Mouse (Mus musculus) megakaryocyte, adult 5-6 weeks (primary cell): ENCODE data around the gene Slc6a19. TPM values are rescaled to one million over a fixed set of nuclear protein-coding genes. Genes with fewer than 3 reads are reported as not detected.

ENCODE experiments used
- ATAC-seq: 2 replicates; pipeline ENCODE4 v1.8.0; 2016; ENCODE audit warnings: mild to moderate bottlenecking, inconsistent platforms; ENCODE audit not compliant: poor library complexity, severe bottlenecking
- total RNA-seq, 2 experiments: library from RNA; stranded (forward) in 1 of 2; stranded (reverse) in 1 of 2; fragments of 153-499, 151-499 nt in 1 of 2; fragments of 221-1000, 200-1000 nt in 1 of 2; gene quantifications; 2 replicates each; pipeline versions ENCODE4 v1.2.3 to v1.2.4; 2015 to 2017

The Slc6a19 gene
- total RNA-seq (2015) = 0.34 TPM in 1 of 2 replicates, not detected in the other
- total RNA-seq (2017) = 0.04 TPM in 1 of 2 replicates, not detected in the other

- no peak for ATAC-seq
These were observed at the start of gene Slc6a19 for GRCm38 (mm10) chr13:73704694-73705325. Gene Slc6a19 (minus strand): TSS chr13:73704865.

- no peak for ATAC-seq
These were observed 46.6 kb upstream of the Slc6a19 start for GRCm38 (mm10) chr13:73751284-73751683.

- no peak for ATAC-seq
These were observed 45.8 kb upstream of the Slc6a19 start for GRCm38 (mm10) chr13:73750435-73750834.

- ATAC-seq = peak; percentile 61
These were observed 44.2 kb upstream of the Slc6a19 start for GRCm38 (mm10) chr13:73748663-73749440.

- ATAC-seq = no peak
These were observed 39.0 kb upstream of the Slc6a19 start for GRCm38 (mm10) chr13:73743662-73744061.

GRCm38 (mm10) chr13:73742944-73743343, 38.3 kb upstream of the Slc6a19 start:
- ATAC-seq = 0 out of 2 replicates have a peak, but pooled peaks have one; percentile 17

- peak; percentile 56 for ATAC-seq
These were observed 35.8 kb upstream of the Slc6a19 start for GRCm38 (mm10) chr13:73740399-73740944.

GRCm38 (mm10) chr13:73736943-73737342, 32.3 kb upstream of the Slc6a19 start:
- ATAC-seq = peak; percentile 55

GRCm38 (mm10) chr13:73735928-73736327, 31.3 kb upstream of the Slc6a19 start:
- ATAC-seq = no peak

GRCm38 (mm10) chr13:73735270-73735669, 30.6 kb upstream of the Slc6a19 start:
- no peak for ATAC-seq

GRCm38 (mm10) chr13:73734379-73734778, 29.7 kb upstream of the Slc6a19 start:
- no peak for ATAC-seq

- ATAC-seq = no peak
These were observed 28.4 kb upstream of the Slc6a19 start, which contains the start of gene Slc12a7 for GRCm38 (mm10) chr13:73732742-73733700. Gene Slc12a7 (plus strand): TSS chr13:73733094.

- no peak for ATAC-seq
These were observed 27.6 kb upstream of the Slc6a19 start for GRCm38 (mm10) chr13:73732235-73732634.

GRCm38 (mm10) chr13:73730913-73731312, 26.2 kb upstream of the Slc6a19 start:
- ATAC-seq = no peak

GRCm38 (mm10) chr13:73728633-73729032, 24.0 kb upstream of the Slc6a19 start:
- no peak for ATAC-seq

- no peak for ATAC-seq
These were observed 23.0 kb upstream of the Slc6a19 start for GRCm38 (mm10) chr13:73727621-73728025.

- ATAC-seq = peak; percentile 79
These were observed 20.6 kb upstream of the Slc6a19 start for GRCm38 (mm10) chr13:73725315-73725714.

- peak; percentile 60; the same call in 1 of the 2 replicates for ATAC-seq
These were observed 18.5 kb upstream of the Slc6a19 start for GRCm38 (mm10) chr13:73723081-73723668.

- no peak for ATAC-seq
These were observed 15.6 kb upstream of the Slc6a19 start for GRCm38 (mm10) chr13:73720241-73720640.

GRCm38 (mm10) chr13:73718225-73718624, 13.6 kb upstream of the Slc6a19 start:
- ATAC-seq = peak; percentile 82
